Mouse (Mus musculus): ENCODE measurements around the gene Sult6b2. TPM values are rescaled to one million over a fixed set of nuclear protein-coding genes. Genes with fewer than 3 reads are reported as not detected.

The Sult6b2 gene
- total and polyA plus RNA-seq, 3 experiments, result 0.16 TPM; not detected in 2

DNA sequence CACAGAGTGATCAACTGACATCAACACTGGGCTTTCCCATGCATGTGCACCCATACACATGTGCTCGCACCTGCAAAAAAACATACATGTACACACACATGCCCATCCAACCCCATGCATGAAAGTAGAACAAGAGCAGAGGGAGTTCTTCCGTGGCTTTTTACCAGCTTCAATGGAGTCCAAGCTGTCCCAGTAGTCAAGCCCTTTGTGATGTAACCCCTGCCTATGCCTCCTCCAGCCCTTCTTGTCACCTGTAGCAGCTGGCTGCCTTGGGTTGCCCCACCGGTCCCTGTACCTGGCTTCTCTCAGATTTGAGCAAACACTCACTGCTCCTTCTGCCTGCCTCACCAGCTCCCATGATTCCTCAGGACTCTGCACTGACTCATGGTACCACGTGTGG lies 40.8 kb upstream of the Sult6b2 start:
- Histone ChIP-seq H3K36me3 (replicated peaks) (no peaks in the 10 kb centered on the region), H3K27me3 (ENCODE audit: insufficient read depth, low read length) (peaks cover 14% of the 10 kb centered on the region), H3K4me3 (ENCODE audit: low read depth, low read length) (no peak overlapping the region), H3K9me3 (replicated peaks) (no peaks in the 10 kb centered on the region), H3K4me1 (ENCODE audit: insufficient read depth, low read depth, low read length) (no peaks in the 10 kb centered on the region)
- no peak for TF ChIP-seq POLR2AphosphoS5 (IDR thresholded peaks at IDR 0.05; ENCODE audit: insufficient replicate concordance, low read depth, low read length)
- TF ChIP-seq GATA1 (IDR thresholded peaks at IDR 0.05; ENCODE audit: borderline replicate concordance, low read length), result no peak
- TF ChIP-seq GATA2 (IDR thresholded peaks at IDR 0.05; ENCODE audit: borderline replicate concordance, low read depth, low read length), result no peak
- TF ChIP-seq CTCF (IDR thresholded peaks at IDR 0.05; ENCODE audit: low read depth, low read length), result no peak
- TF ChIP-seq TAL1 (conservative IDR thresholded peaks at IDR 0.05; ENCODE audit: low read depth, low read length), result no peak
- no peak for ATAC-seq (ENCODE audit: extremely low read depth, insufficient number of reproducible peaks, low FRiP score, poor library complexity, severe bottlenecking)
- DNase-seq (ENCODE audit: low spot score), result no peak

DNA sequence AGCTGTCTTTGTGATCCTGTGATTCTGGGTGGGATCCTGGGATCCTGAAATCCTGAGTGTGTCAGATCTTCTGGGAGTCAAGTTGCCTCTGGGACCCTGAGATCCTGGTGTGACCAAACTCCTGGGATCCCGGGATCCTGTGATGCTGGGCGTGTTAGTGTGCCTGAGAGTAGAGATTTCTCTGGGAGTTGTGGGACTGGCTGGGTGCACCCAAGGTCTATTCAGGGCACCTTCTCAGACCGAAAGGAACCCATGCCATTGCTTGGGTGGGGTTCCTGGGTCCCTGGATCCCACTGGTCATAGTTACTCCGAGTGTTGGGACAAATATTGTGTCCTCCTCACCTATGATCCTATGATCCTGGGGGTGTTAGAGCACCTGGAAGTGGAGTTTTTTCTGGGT lies 39.8 kb upstream of the Sult6b2 start:
- no peak overlapping the region for H3K4me3 ChIP-seq (ENCODE audit: low read depth, low read length)
- H3K9me3 ChIP-seq (replicated peaks), result no peaks in the 10 kb centered on the region
- DNase-seq (ENCODE audit: low spot score), result no peak
- peaks cover 14% of the 10 kb centered on the region for H3K27me3 ChIP-seq (ENCODE audit: insufficient read depth, low read length)
- ATAC-seq (ENCODE audit: extremely low read depth, insufficient number of reproducible peaks, low FRiP score, poor library complexity, severe bottlenecking), result no peak
- no peaks in the 10 kb centered on the region for H3K4me1 ChIP-seq (ENCODE audit: insufficient read depth, low read depth, low read length)
- H3K36me3 ChIP-seq (replicated peaks), result no peaks in the 10 kb centered on the region
- no peak for TF ChIP-seq TAL1 (conservative IDR thresholded peaks at IDR 0.05; ENCODE audit: low read depth, low read length)
- no peak for TF ChIP-seq CTCF (IDR thresholded peaks at IDR 0.05; ENCODE audit: low read depth, low read length)

DNA sequence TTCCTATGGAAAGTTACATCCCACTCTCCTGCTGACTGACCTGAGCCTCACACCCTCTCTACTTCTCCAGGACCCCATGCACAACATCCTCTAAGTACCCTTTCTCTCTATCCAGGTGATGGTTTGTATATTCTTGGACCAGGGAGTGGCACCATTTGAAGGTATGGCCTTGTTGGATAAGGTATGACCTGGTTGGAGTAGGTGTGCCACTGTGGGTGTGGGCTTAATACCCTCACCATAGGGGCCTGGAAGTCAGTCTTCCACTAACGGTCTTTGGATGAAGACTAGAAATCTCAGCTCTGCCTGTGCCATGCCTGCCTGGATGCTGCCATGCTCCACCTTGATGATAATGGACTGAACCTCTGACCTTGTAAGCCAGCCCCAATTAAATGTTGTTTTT lies 34.2 kb upstream of the Sult6b2 start:
- Histone ChIP-seq H3K4me1 (ENCODE audit: insufficient read depth, low read depth, low read length) (peaks cover 6% of the 10 kb centered on the region; the same call in 1 of the 2 replicates), H3K9me3 (replicated peaks) (no peaks in the 10 kb centered on the region)
- DNase-seq (ENCODE audit: low spot score), result no peak

DNA sequence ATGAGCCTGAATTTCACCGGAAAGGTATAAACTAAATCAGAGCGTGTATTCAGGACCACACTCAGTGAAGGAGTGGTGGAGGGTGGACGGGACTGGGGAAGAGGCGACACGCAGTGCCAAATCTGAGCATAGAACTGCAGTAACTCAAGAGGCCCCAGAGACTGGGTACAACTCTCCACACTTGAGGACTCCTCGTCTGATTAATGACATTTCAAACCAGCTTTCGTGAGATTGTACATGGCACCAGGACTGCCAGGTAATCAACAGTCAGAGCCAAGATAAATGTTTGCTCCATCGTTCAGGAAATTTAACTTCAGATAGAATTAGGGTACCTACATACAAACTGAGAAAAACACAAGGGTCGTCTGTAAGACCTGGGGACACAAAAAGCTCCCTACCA lies 33.0 kb upstream of the Sult6b2 start:
- Histone ChIP-seq H3K9me3 (replicated peaks) (no peaks in the 10 kb centered on the region), H3K27me3 (ENCODE audit: insufficient read depth, low read length) (peaks cover 18% of the 10 kb centered on the region), H3K4me1 (ENCODE audit: insufficient read depth, low read depth, low read length) (peaks cover 15% of the 10 kb centered on the region), H3K4me3 (ENCODE audit: low read depth, low read length) (no peak overlapping the region), H3K36me3 (replicated peaks) (no peaks in the 10 kb centered on the region)
- ATAC-seq (ENCODE audit: extremely low read depth, insufficient number of reproducible peaks, low FRiP score, poor library complexity, severe bottlenecking), result no peak
- TF ChIP-seq TAL1 (conservative IDR thresholded peaks at IDR 0.05; ENCODE audit: low read depth, low read length), result no peak
- no peak for TF ChIP-seq POLR2AphosphoS5 (IDR thresholded peaks at IDR 0.05; ENCODE audit: insufficient replicate concordance, low read depth, low read length)
- no peak for TF ChIP-seq GATA1 (IDR thresholded peaks at IDR 0.05; ENCODE audit: borderline replicate concordance, low read length)
- DNase-seq (ENCODE audit: low spot score), result no peak

More for the DNA sequence above, 34.2 kb upstream of the Sult6b2 start:
- no peaks in the 10 kb centered on the region for H3K36me3 ChIP-seq (replicated peaks)
- peaks cover 12% of the 10 kb centered on the region; the same call in 1 of the 2 replicates for H3K27me3 ChIP-seq (ENCODE audit: insufficient read depth, low read length)
- no peak overlapping the region for H3K4me3 ChIP-seq (ENCODE audit: low read depth, low read length)
- TF ChIP-seq GATA2 (IDR thresholded peaks at IDR 0.05; ENCODE audit: borderline replicate concordance, low read depth, low read length) (no peak), TAL1 (conservative IDR thresholded peaks at IDR 0.05; ENCODE audit: low read depth, low read length) (no peak), GATA1 (IDR thresholded peaks at IDR 0.05; ENCODE audit: borderline replicate concordance, low read length) (no peak), POLR2AphosphoS5 (IDR thresholded peaks at IDR 0.05; ENCODE audit: insufficient replicate concordance, low read depth, low read length) (no peak), CTCF (IDR thresholded peaks at IDR 0.05; ENCODE audit: low read depth, low read length) (no peak)
- no peak for ATAC-seq (ENCODE audit: extremely low read depth, insufficient number of reproducible peaks, low FRiP score, poor library complexity, severe bottlenecking)

DNA sequence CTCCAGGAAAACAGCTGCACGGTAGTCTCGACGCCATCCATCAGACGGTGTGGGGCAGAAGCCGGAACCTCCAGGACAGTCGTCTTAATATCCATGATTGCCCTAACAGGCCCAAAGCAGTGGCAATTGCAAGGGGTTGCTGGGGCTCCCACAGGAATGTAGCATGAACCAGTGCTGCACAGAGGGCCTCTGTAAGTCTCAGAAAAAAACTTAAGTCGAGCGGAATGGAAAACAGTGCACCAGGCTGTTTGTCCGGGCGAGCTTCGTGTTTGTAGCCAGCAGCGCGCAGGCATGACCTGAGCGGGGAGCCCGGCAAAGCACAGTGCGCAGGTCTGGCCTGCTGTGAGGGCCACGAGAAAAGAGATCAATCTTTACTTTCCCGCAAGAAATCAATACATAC lies 31.4 kb upstream of the Sult6b2 start:
- no peak overlapping the region for H3K4me3 ChIP-seq (ENCODE audit: low read depth, low read length)
- peaks cover 18% of the 10 kb centered on the region for H3K27me3 ChIP-seq (ENCODE audit: insufficient read depth, low read length)
- peaks cover 31% of the 10 kb centered on the region for H3K4me1 ChIP-seq (ENCODE audit: insufficient read depth, low read depth, low read length)
- no peaks in the 10 kb centered on the region for H3K36me3 ChIP-seq (replicated peaks)
- DNase-seq (ENCODE audit: low spot score) (no peak), ATAC-seq (ENCODE audit: extremely low read depth, insufficient number of reproducible peaks, low FRiP score, poor library complexity, severe bottlenecking) (no peak)
- TF ChIP-seq TAL1 (conservative IDR thresholded peaks at IDR 0.05; ENCODE audit: low read depth, low read length) (no peak), CTCF (IDR thresholded peaks at IDR 0.05; ENCODE audit: low read depth, low read length) (no peak), GATA1 (IDR thresholded peaks at IDR 0.05; ENCODE audit: borderline replicate concordance, low read length) (no peak), GATA2 (IDR thresholded peaks at IDR 0.05; ENCODE audit: borderline replicate concordance, low read depth, low read length) (no peak), POLR2AphosphoS5 (IDR thresholded peaks at IDR 0.05; ENCODE audit: insufficient replicate concordance, low read depth, low read length) (no peak)
- H3K9me3 ChIP-seq (replicated peaks), result no peaks in the 10 kb centered on the region

DNA sequence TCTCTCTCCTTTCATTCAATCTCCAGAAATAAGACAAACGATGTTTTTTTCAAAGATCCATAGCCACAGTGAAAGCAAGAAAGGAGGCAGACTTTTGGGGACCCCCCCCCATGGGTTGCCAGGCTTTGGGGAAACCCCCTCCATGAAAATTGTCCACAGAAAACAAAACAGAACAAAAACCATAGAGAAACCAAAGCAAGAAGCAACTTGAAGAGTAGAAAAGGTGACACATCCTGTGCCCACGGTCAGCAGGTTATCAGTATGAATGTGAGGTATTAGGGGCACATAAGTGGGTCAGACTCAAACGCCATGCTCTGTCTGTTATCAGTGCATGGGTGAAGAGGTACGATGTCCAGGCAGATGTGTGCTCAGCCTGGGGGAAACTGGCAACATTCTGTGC lies 30.6 kb upstream of the Sult6b2 start:
- Histone ChIP-seq H3K36me3 (replicated peaks) (no peaks in the 10 kb centered on the region), H3K9me3 (replicated peaks) (no peaks in the 10 kb centered on the region), H3K4me3 (ENCODE audit: low read depth, low read length) (no peak overlapping the region), H3K27me3 (ENCODE audit: insufficient read depth, low read length) (peaks cover 18% of the 10 kb centered on the region), H3K4me1 (ENCODE audit: insufficient read depth, low read depth, low read length) (peaks cover 39% of the 10 kb centered on the region)
- DNase-seq (ENCODE audit: low spot score) (no peak), ATAC-seq (ENCODE audit: extremely low read depth, insufficient number of reproducible peaks, low FRiP score, poor library complexity, severe bottlenecking) (no peak)
- TF ChIP-seq GATA1 (IDR thresholded peaks at IDR 0.05; ENCODE audit: borderline replicate concordance, low read length) (no peak), TAL1 (conservative IDR thresholded peaks at IDR 0.05; ENCODE audit: low read depth, low read length) (no peak), GATA2 (IDR thresholded peaks at IDR 0.05; ENCODE audit: borderline replicate concordance, low read depth, low read length) (no peak), CTCF (IDR thresholded peaks at IDR 0.05; ENCODE audit: low read depth, low read length) (no peak), POLR2AphosphoS5 (IDR thresholded peaks at IDR 0.05; ENCODE audit: insufficient replicate concordance, low read depth, low read length) (no peak)

DNA sequence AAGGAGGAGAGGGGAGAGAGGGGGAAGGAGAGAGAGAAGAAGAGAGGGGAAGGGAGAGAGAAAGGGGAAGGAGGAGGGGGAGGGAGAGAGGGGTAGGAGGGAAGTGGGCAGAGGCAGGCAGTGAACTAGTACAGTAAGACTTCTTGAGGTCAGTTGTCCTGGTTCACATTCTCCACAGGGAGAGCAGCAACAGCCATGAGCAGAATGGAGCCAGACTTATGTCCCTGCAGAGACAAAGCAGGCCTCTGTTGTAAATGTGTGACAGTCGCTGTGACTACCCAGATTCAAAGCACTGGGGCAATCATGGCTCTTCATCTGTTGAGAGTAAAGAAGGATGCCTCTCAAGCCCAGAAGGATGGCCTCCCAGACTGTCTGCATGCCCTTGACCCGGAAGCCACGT lies 27.4 kb upstream of the Sult6b2 start:
- ATAC-seq (ENCODE audit: extremely low read depth, insufficient number of reproducible peaks, low FRiP score, poor library complexity, severe bottlenecking), result peak; percentile 26
- TF ChIP-seq POLR2AphosphoS5 (IDR thresholded peaks at IDR 0.05; ENCODE audit: insufficient replicate concordance, low read depth, low read length) (no peak), TAL1 (conservative IDR thresholded peaks at IDR 0.05; ENCODE audit: low read depth, low read length) (no peak), CTCF (IDR thresholded peaks at IDR 0.05; ENCODE audit: low read depth, low read length) (no peak), GATA1 (IDR thresholded peaks at IDR 0.05; ENCODE audit: borderline replicate concordance, low read length) (no peak), GATA2 (IDR thresholded peaks at IDR 0.05; ENCODE audit: borderline replicate concordance, low read depth, low read length) (no peak)
- peaks cover 45% of the 10 kb centered on the region for H3K4me1 ChIP-seq (ENCODE audit: insufficient read depth, low read depth, low read length)
- no peaks in the 10 kb centered on the region for H3K36me3 ChIP-seq (replicated peaks)
- no peaks in the 10 kb centered on the region for H3K9me3 ChIP-seq (replicated peaks)
- peak overlapping the region; percentile 39; the same call in 1 of the 2 replicates for H3K4me3 ChIP-seq (ENCODE audit: low read depth, low read length)
- peaks cover 17% of the 10 kb centered on the region for H3K27me3 ChIP-seq (ENCODE audit: insufficient read depth, low read length)
- peak; percentile 22 for DNase-seq (ENCODE audit: low spot score)

All from G1E (cell line).